Mouse (Mus musculus) megakaryocyte progenitor cell, adult 5-6 weeks (primary cell): ENCODE data around the gene Rap2b. TPM values are rescaled to one million over a fixed set of nuclear protein-coding genes. Genes with fewer than 3 reads are reported as not detected.
A peak's percentile ranks its signal among the peaks of the same experiment; 100 is the strongest.

Source experiments
- ATAC-seq: replicated peaks from 2 replicates; pipeline ENCODE4 v1.8.0; 2016; ENCODE audit warnings: mild to moderate bottlenecking, moderate TSS enrichment, inconsistent platforms; ENCODE audit not compliant: poor library complexity
- total RNA-seq, 2 experiments: library from RNA; stranded (forward) in 1 of 2; stranded (reverse) in 1 of 2; fragments of 157-497, 149-512 nt in 1 of 2; fragments of 200-1000 nt in 1 of 2; gene quantifications; 2 replicates each; pipeline versions ENCODE4 v1.2.3 to v1.2.4; 2015 to 2017

Gene Rap2b
- total RNA-seq, 2 experiments from 2014 or later = 5.6 to 6.5 TPM

- ATAC-seq = no peak
Observed at GRCm38 (mm10) chr3:61368446-61368845, 7.0 kb downstream of the Rap2b start.

DNA sequence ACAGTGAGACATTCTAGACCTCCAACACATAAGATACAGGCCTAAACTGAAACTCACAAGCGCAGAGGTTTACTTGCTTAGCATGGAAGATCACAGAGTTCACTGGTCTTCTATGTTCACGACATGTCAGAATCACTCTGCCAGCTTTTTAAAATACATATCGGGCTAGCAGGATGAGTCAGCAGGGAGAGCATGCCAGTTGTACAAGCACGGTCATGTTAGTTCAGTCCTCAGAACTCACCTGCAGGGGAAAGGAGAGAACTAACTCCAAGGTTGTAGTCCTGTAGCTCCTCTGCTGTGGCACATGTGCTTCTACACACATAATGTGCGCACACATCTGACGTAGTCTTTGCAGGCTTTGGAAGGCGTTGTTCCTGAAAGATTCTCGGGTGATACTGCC, 14.6 kb downstream of the Rap2b start:
- 0 out of 2 replicates have a peak, but pooled peaks have one; percentile 29 for ATAC-seq

DNA sequence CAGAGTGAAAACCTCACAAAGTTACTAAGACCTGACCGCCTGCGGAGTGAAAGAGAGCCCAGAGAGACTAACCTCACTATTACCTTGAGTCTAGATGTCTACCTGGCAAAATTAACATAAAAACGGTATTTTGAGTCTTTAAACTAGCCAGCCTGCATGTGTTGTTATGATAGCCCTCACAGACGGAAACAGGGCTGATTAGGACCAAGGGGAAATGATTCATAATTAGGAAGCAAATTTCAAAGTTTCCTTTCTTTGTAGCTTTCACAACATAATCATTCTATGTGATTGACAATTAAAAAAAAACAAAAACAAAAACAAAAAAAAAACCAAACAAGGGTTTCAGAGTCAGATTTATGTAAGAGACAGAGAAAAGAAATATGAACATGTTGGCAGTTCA, 24.9 kb downstream of the Rap2b start:
- no peak for ATAC-seq

- no peak for ATAC-seq
Observed at GRCm38 (mm10) chr3:61391564-61391963, 30.1 kb downstream of the Rap2b start.

GRCm38 (mm10) chr3:61392881-61393280, 31.4 kb downstream of the Rap2b start:
- peak; percentile 89 for ATAC-seq

GRCm38 (mm10) chr3:61393520-61393919, 32.1 kb downstream of the Rap2b start:
- no peak for ATAC-seq

GRCm38 (mm10) chr3:61395382-61395781, 33.9 kb downstream of the Rap2b start:
- ATAC-seq = no peak

GRCm38 (mm10) chr3:61396728-61397127, 35.3 kb downstream of the Rap2b start:
- peak; percentile 48 for ATAC-seq

DNA sequence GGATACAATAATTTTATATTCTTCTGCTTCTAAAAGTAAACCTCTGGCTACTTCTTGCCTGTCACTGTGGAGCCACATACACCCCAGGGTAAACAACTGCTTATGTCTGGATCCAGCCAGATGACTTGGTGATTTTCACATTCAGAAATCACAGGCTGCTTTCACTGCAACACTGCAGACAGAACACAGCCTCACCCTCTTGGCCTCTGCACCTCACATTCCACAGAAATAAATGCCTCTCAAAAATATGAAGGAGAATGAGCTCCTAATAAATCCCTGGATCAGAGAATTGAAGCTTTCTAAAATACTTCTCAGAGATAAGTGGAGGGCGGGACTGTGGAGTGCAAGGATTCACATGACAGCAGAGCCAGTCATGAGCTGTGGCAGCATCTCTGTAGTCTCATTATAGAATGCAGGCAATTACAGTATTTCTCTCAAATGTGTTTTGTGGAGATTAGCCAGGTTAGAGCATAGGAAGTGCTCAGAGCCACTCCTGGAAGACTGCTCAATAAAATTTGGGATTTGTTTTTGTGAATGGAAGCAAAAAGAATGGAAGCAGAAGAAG, 39.5 kb downstream of the Rap2b start:
- no peak for ATAC-seq

DNA sequence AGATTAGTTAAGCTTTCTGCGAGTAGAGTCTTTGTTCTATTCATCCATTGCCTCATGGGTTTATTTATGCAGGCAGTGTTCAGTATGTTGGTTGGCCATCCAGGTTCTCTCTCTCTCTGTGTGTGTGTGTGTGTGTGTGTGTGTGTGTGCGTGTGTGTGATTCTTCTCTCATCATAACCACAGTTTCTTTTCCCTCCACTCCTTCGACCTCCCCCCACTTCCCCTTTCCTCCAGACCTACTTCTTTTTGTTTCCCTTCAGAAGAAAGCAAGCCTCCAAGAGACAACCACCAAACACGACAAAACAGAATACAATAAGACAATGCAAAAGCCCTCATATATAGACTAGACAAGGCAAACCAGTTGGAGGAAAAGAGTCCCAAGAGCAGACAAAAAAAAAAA, 45.5 kb downstream of the Rap2b start:
- peak; percentile 66 for ATAC-seq

DNA sequence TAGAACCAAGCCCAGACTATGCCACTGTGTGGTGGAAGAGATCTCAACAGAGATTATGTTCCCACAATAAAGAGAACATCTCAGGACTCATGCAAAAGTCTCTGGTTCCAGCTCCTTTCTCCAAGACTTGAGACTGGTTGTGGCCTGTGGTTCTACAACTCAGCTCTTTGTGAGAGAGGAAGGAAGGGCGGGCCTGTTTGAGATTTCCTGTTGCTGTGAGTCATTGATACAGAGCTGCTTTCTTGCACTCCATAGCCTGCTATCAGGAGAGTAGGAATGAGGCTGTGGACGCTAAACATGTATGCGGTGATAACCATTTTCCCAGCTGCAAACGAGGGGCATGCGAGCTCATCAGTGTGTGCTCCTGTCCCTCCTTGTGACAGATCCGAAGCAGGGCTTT, 48.2 kb downstream of the Rap2b start:
- ATAC-seq = peak; percentile 90

GRCm38 (mm10) chr3:61415883-61416282, 54.4 kb downstream of the Rap2b start:
- peak; percentile 77 for ATAC-seq

Other genes with a start within 250 kb of the Rap2b start
- gene B430305J03Rik, start 4.3 kb downstream of the Rap2b start, total RNA-seq (2015) = 0.07 and 0.22 TPM in 2 replicates
- gene B430305J03Rik, start 4.3 kb downstream of the Rap2b start, total RNA-seq (2017) = 0.92 and 1.0 TPM in 2 replicates